Mouse (Mus musculus) mature B cell (primary cell): ENCODE measurements around the gene Psmd1.

Experiments
- in situ Hi-C: fragments of 300-500 bp; cut with MboI; formaldehyde crosslinking; loops from 2 replicates; pipeline ENCODE4 v1.14.3; 2019

The Psmd1 gene

DNA sequence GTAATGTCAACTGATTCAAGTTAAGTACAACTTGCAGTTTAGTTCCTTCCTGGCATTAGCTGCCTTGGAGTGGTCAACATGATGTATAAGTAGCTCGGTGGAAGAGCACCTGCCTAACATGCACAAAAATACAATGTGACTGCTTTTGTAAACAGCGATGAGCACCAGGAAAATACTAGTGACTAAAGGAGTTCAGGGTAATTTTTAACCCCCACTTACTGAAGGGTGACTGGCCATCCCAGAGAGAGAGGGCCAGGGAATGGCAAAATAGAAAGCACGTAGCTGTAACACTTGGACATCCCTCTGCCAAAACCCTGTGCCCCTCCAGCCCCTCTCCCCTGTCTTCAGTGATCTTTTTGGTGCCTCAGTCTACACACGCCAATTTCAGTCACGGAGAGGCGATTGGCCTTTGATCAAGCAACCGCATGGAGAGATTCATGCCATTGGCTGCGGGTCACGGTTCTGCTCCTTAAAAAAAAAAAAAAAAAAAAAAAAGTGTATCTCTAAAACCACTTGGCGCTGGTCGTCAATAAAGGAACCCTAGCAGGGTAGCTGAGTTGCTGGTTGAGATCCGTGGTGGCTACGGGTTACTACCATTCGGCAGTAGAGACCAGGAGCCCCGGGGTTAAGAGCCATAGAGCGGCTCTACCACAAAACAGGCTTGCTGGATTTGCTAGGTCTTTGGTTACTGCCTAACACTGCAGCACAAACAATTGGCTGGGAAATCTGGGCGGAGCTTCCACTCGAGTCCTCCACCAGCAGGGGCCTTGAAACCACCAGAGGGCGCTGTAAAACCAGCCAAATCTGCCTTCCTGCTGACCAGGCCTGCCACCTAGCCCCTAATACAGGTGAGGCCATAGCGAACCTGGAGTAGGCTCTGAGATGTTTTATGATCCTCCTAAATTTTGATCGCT, 5.1 kb upstream of the Psmd1 start:
- in situ Hi-C loops, result no loop called here

DNA sequence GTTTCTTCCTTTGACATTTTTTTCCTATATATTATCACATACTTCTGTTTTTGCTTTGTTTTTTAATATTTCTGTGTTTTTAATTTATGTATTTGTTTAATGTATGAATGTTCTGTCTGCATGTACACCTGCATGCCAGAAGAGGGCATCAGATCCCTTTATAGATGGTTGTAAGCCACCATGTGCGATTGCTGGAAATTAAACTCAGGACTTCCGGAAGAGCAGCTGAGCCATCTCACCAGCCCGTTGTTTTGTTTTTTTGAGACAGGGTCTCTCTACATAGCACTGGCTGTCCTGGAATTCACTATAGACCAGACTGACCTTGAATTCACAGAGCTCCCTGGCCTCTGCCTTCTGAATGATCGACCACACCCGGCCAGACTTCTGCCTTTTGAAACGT, 1.7 kb upstream of the Psmd1 start:
- in situ Hi-C loops, result no loop called here

- in situ Hi-C loops, result no loop called here
Measured at GRCm38 (mm10) chr1:86076565-86076964, 12.4 kb downstream of the Psmd1 start.

- in situ Hi-C loops, result no loop called here
Measured at GRCm38 (mm10) chr1:86094413-86094812, 30.2 kb downstream of the Psmd1 start.

DNA sequence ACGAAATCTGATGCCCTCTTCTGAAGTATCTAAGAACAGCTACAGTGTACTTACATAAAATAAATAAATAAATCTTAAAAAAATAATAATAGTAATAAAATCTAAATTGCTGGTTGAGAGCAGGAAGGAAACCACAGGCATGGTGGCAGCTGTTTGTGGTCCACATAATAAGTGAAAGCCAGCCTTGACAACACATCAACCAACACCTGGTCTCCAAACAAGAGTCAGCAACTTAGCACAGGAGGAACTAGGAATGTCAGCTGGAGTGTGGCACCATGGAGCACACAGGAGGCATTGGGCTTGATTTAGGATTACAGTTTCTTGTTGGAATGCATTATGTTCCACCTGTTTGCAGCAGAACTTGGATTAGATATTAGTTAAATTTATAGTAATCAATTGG, 40.9 kb downstream of the Psmd1 start:
- in situ Hi-C loops, result no loop called here

GRCm38 (mm10) chr1:86111779-86112178, 47.6 kb downstream of the Psmd1 start, which contains the start of gene Htr2b:
TSS of gene Htr2b (minus strand) at chr1:86111970.
- in situ Hi-C loops, result no loop called here

DNA sequence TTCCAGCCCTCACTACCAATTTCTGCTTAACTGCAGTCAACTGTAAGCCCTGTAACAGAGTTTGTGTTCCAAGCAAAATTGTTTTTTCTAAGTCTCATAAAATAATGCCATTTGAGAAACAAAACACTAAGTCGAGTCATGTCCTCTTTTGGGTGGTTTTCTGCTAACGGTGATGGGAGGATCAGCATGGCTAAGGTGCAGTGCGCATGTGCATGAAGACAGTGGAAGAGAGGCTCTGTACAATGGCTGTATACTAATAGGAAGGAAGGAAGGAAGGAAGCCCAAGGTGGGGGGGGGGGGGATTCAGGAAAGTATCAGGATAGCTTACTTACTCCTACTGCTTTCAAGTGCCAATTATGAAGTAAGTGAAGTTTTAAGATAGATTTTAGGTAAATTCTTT, 50.0 kb downstream of the Psmd1 start:
- in situ Hi-C loops, result no loop called here

DNA sequence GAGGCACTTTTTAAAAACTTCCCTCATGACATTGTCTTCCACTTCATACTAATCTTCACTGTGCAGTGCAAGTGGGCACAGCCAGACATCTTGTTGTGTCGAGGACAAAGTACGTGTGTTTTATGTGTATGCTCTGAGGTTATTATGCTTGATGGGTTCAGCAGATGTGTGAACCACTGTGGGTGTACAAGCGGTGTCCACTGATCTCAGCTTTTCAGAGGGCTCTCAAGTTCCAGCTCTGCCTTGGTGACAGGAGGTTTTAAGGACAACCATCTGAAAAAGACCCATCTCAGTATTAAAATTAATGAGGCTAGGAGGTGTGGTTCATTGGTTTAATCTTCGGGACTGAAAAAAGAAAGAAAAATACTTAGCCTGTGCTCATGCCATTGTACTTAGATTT, 55.4 kb downstream of the Psmd1 start:
- in situ Hi-C loops, result no loop called here

- in situ Hi-C loops, result no loop called here
Measured at GRCm38 (mm10) chr1:86126036-86126435, 61.8 kb downstream of the Psmd1 start.

DNA sequence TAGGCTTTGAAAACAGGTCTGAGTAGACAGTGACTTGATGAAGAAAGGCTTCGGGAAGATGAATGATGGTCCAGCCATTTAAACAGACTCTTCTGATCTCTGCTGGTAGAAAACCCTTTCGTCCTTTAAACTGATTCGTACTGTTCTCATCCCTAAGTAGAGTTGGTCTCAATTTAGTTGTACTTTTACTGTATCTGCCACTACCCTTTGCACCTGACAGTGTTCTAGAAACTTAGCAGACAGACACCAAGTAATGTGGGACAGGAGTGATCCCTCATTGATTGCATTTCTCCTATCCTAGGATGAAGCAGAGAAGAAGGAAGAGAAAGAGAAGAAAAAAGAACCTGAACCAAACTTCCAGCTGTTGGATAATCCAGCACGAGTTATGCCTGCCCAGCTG, 69.2 kb downstream of the Psmd1 start, which contains the start of gene Gm21972:
Gm21972 (plus strand) TSS at position 301 of the 400 bp plus-strand sequence.
- in situ Hi-C loops, result no loop called here

DNA sequence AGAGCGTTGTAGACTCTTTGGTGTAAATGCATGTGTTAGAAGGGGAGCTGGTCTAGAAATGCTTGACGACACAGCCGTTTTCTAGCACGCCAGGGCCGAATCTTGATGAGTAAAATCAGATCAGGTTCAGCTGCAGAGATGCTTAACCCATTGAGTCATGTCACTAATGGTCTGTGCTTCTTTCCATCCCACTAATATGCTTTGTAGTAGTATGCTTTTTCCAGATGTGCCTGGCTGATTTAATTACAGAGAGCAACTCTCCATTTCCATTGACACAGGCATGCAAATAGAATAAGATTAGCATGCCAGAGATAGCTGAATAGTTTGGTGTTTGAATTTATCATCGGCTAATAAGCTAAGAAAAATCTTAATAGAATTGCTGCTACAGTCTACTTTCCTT, 71.1 kb downstream of the Psmd1 start:
- in situ Hi-C loops, result no loop called here

GRCm38 (mm10) chr1:86141081-86141480, 76.9 kb downstream of the Psmd1 start:
- in situ Hi-C loops, result no loop called here

DNA sequence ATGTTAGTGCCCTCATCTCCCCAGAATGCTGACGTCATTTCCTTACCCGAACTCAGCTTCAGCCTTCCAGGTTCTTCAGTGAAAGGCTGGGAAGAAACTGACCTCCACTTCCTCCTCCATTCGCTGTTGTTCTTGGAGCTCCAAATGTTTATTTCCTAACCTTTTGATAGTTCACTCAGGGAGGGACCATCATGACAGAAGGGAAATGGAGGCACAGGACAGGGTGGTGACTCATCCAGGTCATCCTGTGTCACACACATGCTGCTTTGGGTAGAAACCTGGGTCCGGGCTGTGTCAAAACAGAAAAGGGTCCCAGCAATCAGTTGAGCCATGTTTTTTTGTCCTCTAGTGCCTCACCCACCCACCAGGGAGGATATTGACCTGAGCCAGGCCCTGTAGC, 79.0 kb downstream of the Psmd1 start:
- in situ Hi-C loops, result no loop called here

GRCm38 (mm10) chr1:86144001-86144944, 80.1 kb downstream of the Psmd1 start:
- in situ Hi-C loops, result no loop called here

DNA sequence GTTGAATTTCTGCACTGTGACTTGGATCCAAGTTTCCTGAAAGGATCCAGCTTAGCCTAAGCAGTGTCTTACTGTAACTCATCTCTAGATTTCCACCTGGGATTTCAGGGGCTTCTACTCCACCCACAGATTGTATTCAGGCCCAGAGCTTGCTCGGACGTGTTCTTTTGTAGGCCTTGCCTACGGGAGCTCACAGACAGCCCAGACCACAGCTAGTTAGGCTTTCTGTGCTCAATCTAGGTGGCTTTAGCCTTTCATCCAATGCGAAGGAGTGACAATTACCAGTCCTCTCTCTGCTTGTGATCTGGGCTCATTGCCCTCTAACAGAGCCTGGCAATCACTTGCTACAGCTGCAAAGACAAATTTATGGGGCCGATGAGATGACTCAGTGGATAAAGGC, 82.1 kb downstream of the Psmd1 start:
- in situ Hi-C loops, result no loop called here

DNA sequence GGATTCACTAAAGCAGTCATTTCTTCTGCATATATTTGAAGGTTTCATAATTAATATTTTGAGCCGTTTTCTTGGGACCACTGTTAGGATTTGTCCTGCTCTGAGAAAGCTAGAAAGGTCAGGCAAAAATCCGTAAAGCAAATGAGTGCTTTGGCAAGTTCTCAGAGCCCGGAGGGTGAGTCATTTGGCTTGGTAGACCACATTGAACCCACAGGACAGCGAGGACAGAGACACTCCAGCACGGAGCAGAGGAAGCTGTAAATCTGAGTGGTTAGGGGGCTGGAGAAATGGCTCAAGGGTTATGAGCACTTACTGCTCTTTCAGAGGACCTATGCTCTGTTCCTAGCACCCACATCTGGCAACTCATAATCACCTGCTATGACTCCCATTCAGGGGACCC, 83.4 kb downstream of the Psmd1 start:
- in situ Hi-C loops, result no loop called here

DNA sequence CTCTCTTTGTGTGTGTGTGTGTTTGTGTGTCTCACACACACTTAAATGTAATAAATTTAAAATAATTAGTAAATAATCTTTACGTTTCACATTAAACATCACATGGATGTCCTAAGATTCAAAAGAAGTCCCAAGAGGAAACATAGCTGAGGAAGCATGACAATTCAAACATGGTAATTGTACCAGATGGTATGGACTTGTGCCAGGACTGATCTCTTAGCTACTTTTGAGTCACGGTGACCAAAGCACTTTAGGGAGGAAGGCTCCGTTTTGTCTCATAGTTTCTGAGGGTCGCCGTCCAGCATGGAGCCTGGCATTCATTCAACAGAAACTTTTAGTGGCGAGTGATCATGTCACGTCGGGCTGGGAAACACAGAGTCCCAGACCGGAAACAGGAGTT, 84.0 kb downstream of the Psmd1 start:
- in situ Hi-C loops, result no loop called here

GRCm38 (mm10) chr1:86150929-86151328, 86.7 kb downstream of the Psmd1 start:
- in situ Hi-C loops, result no loop called here

DNA sequence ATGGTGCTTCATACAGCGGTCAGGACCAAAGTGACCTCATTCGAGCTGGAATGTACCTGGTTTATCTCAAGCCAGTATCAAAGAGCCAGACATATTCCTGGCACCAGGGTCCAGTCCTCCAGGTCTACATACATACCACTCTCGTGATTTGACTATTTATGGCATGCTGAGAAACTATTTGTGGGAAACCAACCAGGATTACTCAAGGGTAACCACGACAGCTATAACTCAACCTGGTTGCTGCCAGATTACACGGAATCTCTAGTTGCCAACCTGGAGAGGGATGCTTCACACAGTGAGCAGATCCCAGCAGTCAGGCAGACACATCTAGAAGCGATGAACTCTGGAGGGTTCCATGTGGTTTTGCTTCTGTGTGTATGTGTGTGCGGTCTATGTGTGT, 87.2 kb downstream of the Psmd1 start:
- in situ Hi-C loops, result no loop called here

DNA sequence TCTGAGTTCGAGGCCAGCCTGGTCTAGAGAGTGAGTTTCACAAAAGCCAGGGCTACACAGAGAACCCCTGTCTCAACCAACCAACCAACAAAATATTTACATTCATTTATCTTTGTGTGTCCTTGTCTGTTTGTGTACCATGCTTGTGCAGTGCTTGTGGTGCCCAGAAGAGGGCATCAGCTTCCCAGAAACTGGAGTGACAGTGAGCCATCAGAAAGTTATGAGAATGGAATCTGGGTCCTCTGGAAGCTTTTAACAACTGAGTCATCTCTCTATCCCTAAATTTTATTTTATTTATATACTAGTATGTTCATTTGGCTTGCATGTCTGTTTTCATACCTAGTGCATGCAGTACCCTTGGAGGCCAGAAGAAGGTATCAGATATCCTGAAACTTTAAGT, 88.4 kb downstream of the Psmd1 start:
- in situ Hi-C loops, result no loop called here

GRCm38 (mm10) chr1:86154133-86154823, 90.1 kb downstream of the Psmd1 start, which contains the start of gene Armc9:
TSS of gene Armc9 (plus strand) at chr1:86154780.
- in situ Hi-C loops, result no loop called here

DNA sequence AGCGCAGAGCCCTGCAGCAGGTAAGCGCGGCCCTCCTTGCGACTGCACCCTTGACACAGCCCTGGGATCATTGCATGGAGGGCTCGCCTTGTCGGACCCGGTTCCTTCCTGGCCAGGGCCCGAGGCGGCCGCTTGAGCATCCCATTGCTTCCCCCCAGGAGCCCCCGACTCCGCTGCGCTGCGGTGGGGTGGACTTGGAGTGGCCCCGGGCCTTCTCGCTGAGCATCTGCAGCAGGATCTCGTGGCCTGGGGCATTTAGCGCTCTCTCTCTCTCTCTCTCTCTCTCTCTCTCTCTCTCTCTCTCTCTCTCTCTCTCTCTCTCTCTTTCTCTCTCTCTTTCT, 90.6 kb downstream of the Psmd1 start:
- in situ Hi-C loops, result no loop called here
